Mouse (Mus musculus) midbrain, embryonic 14.5 days (tissue): ENCODE measurements around the gene Pwwp2b. TPM values are rescaled to one million over a fixed set of nuclear protein-coding genes. Genes with fewer than 3 reads are reported as not detected.

ENCODE experiments used
- ATAC-seq: fragments of 200-750 bp; cut with Nextera tagmentation; 2 replicates; pipeline ENCODE4 v1.8.0; 2017; ENCODE audit warnings: moderate number of reproducible peaks, moderate library complexity; ENCODE audit not compliant: low FRiP score, low TSS enrichment
- DNase-seq: peaks from one replicate; pipeline ENCODE4 v3.0.0-alpha.2; 2015
- H3K27ac ChIP-seq: fragments of 300-500 bp; sonication (generic); replicated peaks from 2 replicates; pipeline ENCODE4 v1.5.1; 2014; ENCODE audit warnings: mild to moderate bottlenecking, low read depth, low read length, moderate library complexity
- H3K27me3 ChIP-seq: fragments of 300-500 bp; sonication (generic); 2 replicates; pipeline ENCODE4 v1.6.1; 2014; ENCODE audit warnings: low read length, control low read depth, mixed read lengths; ENCODE audit not compliant: control insufficient read depth, insufficient read depth
- H3K36me3 ChIP-seq: fragments of 300-500 bp; sonication (generic); 2 replicates; pipeline ENCODE4 v1.6.1; 2014; ENCODE audit warnings: low read length, control low read depth; ENCODE audit not compliant: control insufficient read depth, insufficient read depth
- H3K4me1 ChIP-seq: fragments of 300-500 bp; sonication (generic); 2 replicates; pipeline ENCODE4 v1.6.1; 2014; ENCODE audit warnings: mild to moderate bottlenecking, antibody characterized with exemption, low read length, control low read depth; ENCODE audit not compliant: control insufficient read depth, insufficient read depth
- H3K4me2 ChIP-seq: fragments of 300-500 bp; sonication (generic); 2 replicates; pipeline ENCODE4 v1.6.1; 2014; ENCODE audit warnings: mild to moderate bottlenecking, low read length, moderate library complexity
- H3K4me3 ChIP-seq: fragments of 300-500 bp; sonication (generic); replicated peaks from 2 replicates; pipeline ENCODE4 v1.5.1; 2014; ENCODE audit warnings: low read depth, low read length
- H3K9ac ChIP-seq: fragments of 300-500 bp; sonication (generic); replicated peaks from 2 replicates; pipeline ENCODE4 v1.6.1; 2014; ENCODE audit warnings: mild to moderate bottlenecking, low read length, moderate library complexity
- H3K9me3 ChIP-seq: fragments of 300-500 bp; sonication (generic); 2 replicates; pipeline ENCODE4 v1.6.1; 2016; ENCODE audit warnings: low read length, control low read depth, mixed read lengths; ENCODE audit not compliant: control insufficient read depth
- whole genome bisulfite sequencing: fragments of 180-500 bp; shearing (Covaris S2); extraction: QIAGEN DNeasy Blood & Tissue Kit; methylation state at CpG from one replicate; pipeline ENCODE4 v1.1.7; 2014; 5-methylcytosine and 5-hydroxymethylcytosine counted together
- polyA plus RNA-seq: library from polyadenylated mRNA; unstranded; fragments of >200 nt; fragmentation: Nextera tagmentation; extraction: Ambion mirVana; gene quantifications from 2 replicates; pipeline ENCODE4 v1.2.1, GENCODE M21; 2014

Pwwp2b gene
- polyA plus RNA-seq, 1 experiment from 2014 or later: 4.1 TPM

GRCm38 (mm10) chr7:139220303-139220702 lies 28.0 kb upstream of the Pwwp2b start:
- Histone ChIP-seq H3K36me3 (no peaks in the 10 kb centered on the region), H3K27me3 (no peaks in the 10 kb centered on the region), H3K9ac (no peak overlapping the region), H3K4me3 (no peak overlapping the region), H3K9me3 (no peaks in the 10 kb centered on the region), H3K27ac (no peak overlapping the region), H3K4me1 (no peaks in the 10 kb centered on the region), H3K4me2 (no peak overlapping the region)
- no peak for ATAC-seq
- WGBS: 25% methylated on average over 2 of the region's 2 CpGs
- DNase-seq: no peak

- no peak for DNase-seq
- ATAC-seq: no peak
- H3K27ac ChIP-seq: no peak overlapping the region
Measured at GRCm38 (mm10) chr7:139221072-139221471, 27.2 kb upstream of the Pwwp2b start.

GRCm38 (mm10) chr7:139221856-139222255 lies 26.4 kb upstream of the Pwwp2b start:
- H3K27ac ChIP-seq: no peak overlapping the region
- H3K36me3 ChIP-seq: no peaks in the 10 kb centered on the region
- no peaks in the 10 kb centered on the region for H3K4me1 ChIP-seq
- DNase-seq (no peak), ATAC-seq (no peak)
- H3K4me3 ChIP-seq: no peak overlapping the region
- WGBS: 44% methylated on average over 2 of the region's 2 CpGs
- H3K9me3 ChIP-seq: no peaks in the 10 kb centered on the region
- no peaks in the 10 kb centered on the region for H3K27me3 ChIP-seq
- no peak overlapping the region for H3K4me2 ChIP-seq
- no peak overlapping the region for H3K9ac ChIP-seq

More at GRCm38 (mm10) chr7:139221072-139221471, 27.2 kb upstream of the Pwwp2b start:
- H3K4me3 ChIP-seq: no peak overlapping the region
- H3K36me3 ChIP-seq: no peaks in the 10 kb centered on the region
- no peak overlapping the region for H3K4me2 ChIP-seq
- no peaks in the 10 kb centered on the region for H3K4me1 ChIP-seq
- no peaks in the 10 kb centered on the region for H3K9me3 ChIP-seq
- 82% methylated on average over 5 of the region's 5 CpGs for WGBS
- H3K9ac ChIP-seq: no peak overlapping the region
- no peaks in the 10 kb centered on the region for H3K27me3 ChIP-seq

- H3K4me3 ChIP-seq: no peak overlapping the region
- H3K9me3 ChIP-seq: no peaks in the 10 kb centered on the region
- WGBS: 72% methylated on average over 4 of the region's 4 CpGs
- no peaks in the 10 kb centered on the region for H3K4me1 ChIP-seq
- no peaks in the 10 kb centered on the region for H3K36me3 ChIP-seq
- no peaks in the 10 kb centered on the region for H3K27me3 ChIP-seq
- no peak overlapping the region for H3K27ac ChIP-seq
- H3K9ac ChIP-seq: no peak overlapping the region
- no peak for ATAC-seq
- H3K4me2 ChIP-seq: no peak overlapping the region
- no peak for DNase-seq
Measured at GRCm38 (mm10) chr7:139222341-139222740, 25.9 kb upstream of the Pwwp2b start.

- no peak for ATAC-seq
Measured at GRCm38 (mm10) chr7:139224070-139224469, 24.2 kb upstream of the Pwwp2b start.

GRCm38 (mm10) chr7:139224725-139225124 lies 23.6 kb upstream of the Pwwp2b start:
- ATAC-seq: no peak
- no peak overlapping the region for H3K27ac ChIP-seq

More at GRCm38 (mm10) chr7:139224070-139224469, 24.2 kb upstream of the Pwwp2b start:
- no peaks in the 10 kb centered on the region for H3K9me3 ChIP-seq
- DNase-seq: no peak
- H3K4me3 ChIP-seq: no peak overlapping the region
- no peak overlapping the region for H3K9ac ChIP-seq
- H3K27me3 ChIP-seq: no peaks in the 10 kb centered on the region
- H3K27ac ChIP-seq: no peak overlapping the region
- no peaks in the 10 kb centered on the region for H3K36me3 ChIP-seq
- WGBS: 94% methylated on average over 1 of the region's 1 CpGs
- no peaks in the 10 kb centered on the region for H3K4me1 ChIP-seq
- no peak overlapping the region for H3K4me2 ChIP-seq

GRCm38 (mm10) chr7:139226416-139226815 lies 21.9 kb upstream of the Pwwp2b start:
- Histone ChIP-seq H3K4me2 (no peak overlapping the region), H3K9ac (no peak overlapping the region), H3K4me3 (no peak overlapping the region), H3K27me3 (no peaks in the 10 kb centered on the region), H3K9me3 (no peaks in the 10 kb centered on the region), H3K36me3 (no peaks in the 10 kb centered on the region), H3K4me1 (no peaks in the 10 kb centered on the region), H3K27ac (no peak overlapping the region)
- WGBS: 87% methylated on average over 7 of the region's 7 CpGs
- ATAC-seq: no peak
- no peak for DNase-seq

More at GRCm38 (mm10) chr7:139224725-139225124, 23.6 kb upstream of the Pwwp2b start:
- Histone ChIP-seq H3K4me3 (no peak overlapping the region), H3K27me3 (no peaks in the 10 kb centered on the region), H3K36me3 (no peaks in the 10 kb centered on the region), H3K4me1 (no peaks in the 10 kb centered on the region), H3K9me3 (no peaks in the 10 kb centered on the region), H3K4me2 (no peak overlapping the region), H3K9ac (no peak overlapping the region)
- 84% methylated on average over 8 of the region's 8 CpGs for WGBS
- no peak for DNase-seq

- Histone ChIP-seq H3K9me3 (no peaks in the 10 kb centered on the region), H3K9ac (no peak overlapping the region), H3K4me1 (no peaks in the 10 kb centered on the region; the same call in 1 of the 2 replicates), H3K4me2 (no peak overlapping the region), H3K27me3 (no peaks in the 10 kb centered on the region), H3K27ac (no peak overlapping the region), H3K36me3 (no peaks in the 10 kb centered on the region), H3K4me3 (no peak overlapping the region)
- ATAC-seq: no peak
- 88% methylated on average over 6 of the region's 6 CpGs for WGBS
- no peak for DNase-seq
Measured at GRCm38 (mm10) chr7:139228447-139229171, 19.7 kb upstream of the Pwwp2b start.

GRCm38 (mm10) chr7:139229837-139230236 lies 18.4 kb upstream of the Pwwp2b start:
- Histone ChIP-seq H3K4me1 (peaks cover 5% of the 10 kb centered on the region), H3K4me2 (no peak overlapping the region), H3K4me3 (no peak overlapping the region), H3K9me3 (no peaks in the 10 kb centered on the region), H3K9ac (no peak overlapping the region), H3K27me3 (no peaks in the 10 kb centered on the region), H3K27ac (no peak overlapping the region), H3K36me3 (no peaks in the 10 kb centered on the region)
- ATAC-seq (no peak), DNase-seq (no peak)
- 80% methylated on average over 5 of the region's 5 CpGs for WGBS
